Mouse (Mus musculus): ENCODE data around the gene Gm11627.

DNA sequence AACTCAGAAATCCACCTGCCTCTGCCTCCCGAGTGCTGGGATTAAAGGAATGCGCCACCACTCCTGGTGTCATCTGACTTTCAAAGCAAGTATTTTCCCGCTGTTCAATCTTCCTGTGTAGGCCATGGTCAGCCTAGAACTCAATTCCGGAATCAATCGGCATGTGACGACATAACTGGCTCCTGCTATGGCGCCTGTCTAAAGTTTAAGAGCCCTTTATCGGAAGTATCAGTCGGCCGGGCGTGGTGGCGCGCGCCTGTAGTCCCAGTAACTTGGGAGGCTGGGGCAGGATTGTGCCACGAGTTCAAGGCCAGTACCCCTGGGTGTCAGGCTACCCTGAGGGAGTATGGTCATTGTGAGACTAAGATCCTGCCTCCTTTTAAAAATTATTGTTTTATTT, 11.5 kb downstream of the Gm11627 start:
- TF ChIP-seq POLR2A (IDR thresholded peaks at IDR 0.05; ENCODE audit: low read depth, low read length) (no peak), CTCF (IDR thresholded peaks at IDR 0.05; ENCODE audit: extremely low read depth, insufficient read depth, insufficient read length, insufficient replicate concordance) (no peak)

All from spleen, adult 2 months (tissue).